Mouse (Mus musculus) megakaryocyte, embryonic 14.5 days (primary cell): ENCODE data around the gene Mfap2.

Experiments used
- FLI1 ChIP-seq: IDR thresholded peaks from 2 replicates; pipeline ENCODE4 v1.6.1; 2012; ENCODE audit warnings: low read length, inconsistent platforms, mixed read lengths
- GATA1 ChIP-seq: IDR thresholded peaks from 3 replicates; pipeline ENCODE4 v1.6.1; 2012; ENCODE audit warnings: mixed read lengths, low read length, inconsistent platforms, borderline replicate concordance

- TF ChIP-seq GATA1 (no peak), FLI1 (no peak)
Observed at GRCm38 (mm10) chr4:141031733-141032132, 21.5 kb downstream of the Mfap2 start.
